Mouse (Mus musculus) olfactory bulb, adult 2 months (tissue): ENCODE measurements at regions not wholly inside any gene's neighbourhood (a gene's known extent, or its start where the extent isn't known, plus 50 kb on each side); places are given as distances from the start of the nearest gene placed in this dataset.

Experiments
- CTCF ChIP-seq: fragments of 200-500 bp; IDR thresholded peaks from 2 replicates; pipeline ENCODE4 v1.5.1; 2012; ENCODE audit warnings: low read depth, mild to moderate bottlenecking, low read length, moderate library complexity; ENCODE audit not compliant: insufficient read depth
- POLR2A ChIP-seq: fragments of 200-500 bp; IDR thresholded peaks from 2 replicates; pipeline ENCODE4 v1.6.1; 2012; ENCODE audit warnings: mild to moderate bottlenecking, low read depth, low read length, moderate library complexity; ENCODE audit not compliant: insufficient read depth

- TF ChIP-seq CTCF, result no peak
- TF ChIP-seq POLR2A, result no peak
These were observed 199.5 kb upstream of the Gas1 start for GRCm38 (mm10) chr13:60376705-60377104.
